Mouse (Mus musculus) limb, embryonic 11.5 days (tissue): ENCODE results near the gene Stoml2. TPM values are rescaled to one million over a fixed set of nuclear protein-coding genes. Genes with fewer than 3 reads are reported as not detected.
"Not testable (repeated sequence)": the region's sequence is repeated elsewhere in the genome, so short reads cannot be mapped to it uniquely, and the experiment has no call there.

Experiments used
- ATAC-seq: fragments of 200-750 bp; cut with Nextera tagmentation; 2 replicates; pipeline ENCODE4 v1.8.0; 2017; ENCODE audit warnings: low read depth; ENCODE audit not compliant: insufficient number of reproducible peaks, low FRiP score, low TSS enrichment
- DNase-seq: peaks from one replicate; pipeline ENCODE4 v3.0.0-alpha.2; 2015; ENCODE audit warnings: low spot score
- H3K27ac ChIP-seq: fragments of 300-500 bp; sonication (generic); replicated peaks from 2 replicates; pipeline ENCODE4 v1.5.1; 2014; ENCODE audit warnings: low read depth, mild to moderate bottlenecking, low read length
- H3K27me3 ChIP-seq: fragments of 300-500 bp; sonication (generic); 2 replicates; pipeline ENCODE4 v1.6.1; 2014; ENCODE audit warnings: mild to moderate bottlenecking, low read length, mixed read lengths; ENCODE audit not compliant: control insufficient read depth, insufficient read depth
- H3K36me3 ChIP-seq: fragments of 300-500 bp; sonication (generic); 2 replicates; pipeline ENCODE4 v1.6.1; 2014; ENCODE audit warnings: mild to moderate bottlenecking, low read length, moderate library complexity, mixed read lengths; ENCODE audit not compliant: control insufficient read depth, insufficient read depth
- H3K4me1 ChIP-seq: fragments of 300-500 bp; sonication (generic); 2 replicates; pipeline ENCODE4 v1.6.1; 2014; ENCODE audit warnings: low read length, mixed read lengths; ENCODE audit not compliant: control insufficient read depth, insufficient read depth
- H3K4me2 ChIP-seq: fragments of 300-500 bp; sonication (generic); 2 replicates; pipeline ENCODE4 v1.6.1; 2014; ENCODE audit warnings: low read depth, mild to moderate bottlenecking, moderate library complexity; ENCODE audit not compliant: severe bottlenecking
- H3K4me3 ChIP-seq: fragments of 300-500 bp; sonication (generic); 2 replicates; pipeline ENCODE4 v1.5.1; 2014; ENCODE audit warnings: low read depth, low read length
- H3K9ac ChIP-seq: fragments of 300-500 bp; sonication (generic); 2 replicates; pipeline ENCODE4 v1.6.1; 2014; ENCODE audit warnings: mild to moderate bottlenecking, low read length
- H3K9me3 ChIP-seq: fragments of 300-500 bp; sonication (generic); 2 replicates; pipeline ENCODE4 v1.6.1; 2016; ENCODE audit warnings: low read length; ENCODE audit not compliant: control insufficient read depth
- WGBS: fragments of 180-500 bp; shearing (Covaris S2); extraction: QIAGEN DNeasy Blood & Tissue Kit; methylation state at CpG from one replicate; pipeline ENCODE4 v1.1.7; 2014; 5-methylcytosine and 5-hydroxymethylcytosine counted together
- polyA plus RNA-seq: library from polyadenylated mRNA; unstranded; fragments of >200 nt; fragmentation: Nextera tagmentation; extraction: Ambion mirVana; gene quantifications from 2 replicates; pipeline ENCODE4 v1.2.1, GENCODE M21; 2014

Stoml2 gene
- polyA plus RNA-seq, 1 experiment from 2014 or later = 426 TPM

GRCm38 (mm10) chr4:43002756-43003439 lies 28.6 kb downstream of the Stoml2 start:
- peaks cover 2% of the 10 kb centered on the region; the same call in 1 of the 2 replicates for H3K4me1 ChIP-seq

DNA sequence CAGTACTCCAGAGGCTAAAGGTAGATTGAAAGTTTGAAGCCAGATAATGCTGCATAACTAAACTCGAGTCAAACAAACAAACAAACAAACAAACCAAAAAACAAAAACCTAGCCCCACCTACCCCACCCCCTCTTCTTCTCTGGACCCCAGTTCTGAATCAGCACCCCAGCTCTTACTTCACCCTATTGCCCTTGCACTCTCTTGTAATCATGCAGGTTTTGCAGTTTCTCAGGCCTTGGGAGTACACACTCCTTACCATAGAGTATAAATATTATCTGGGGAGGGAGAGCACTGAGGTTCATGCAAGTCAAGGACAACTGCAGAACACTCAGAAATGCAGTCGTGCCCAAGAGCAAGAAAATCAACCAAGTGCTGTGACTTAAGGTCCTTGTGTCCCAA lies 30.2 kb downstream of the Stoml2 start:
- H3K4me3 ChIP-seq = no peak overlapping the region
- ATAC-seq (no peak), DNase-seq (no peak)
- no peak overlapping the region for H3K9ac ChIP-seq
- H3K36me3 ChIP-seq = no peaks in the 10 kb centered on the region
- H3K9me3 ChIP-seq = no peaks in the 10 kb centered on the region
- peaks cover 2% of the 10 kb centered on the region; the same call in 1 of the 2 replicates for H3K4me1 ChIP-seq
- no peak overlapping the region for H3K4me2 ChIP-seq
- H3K27ac ChIP-seq = no peak overlapping the region; the same call in 1 of the 2 replicates
- no peaks in the 10 kb centered on the region for H3K27me3 ChIP-seq
- 89% methylated on average over 2 of the region's 2 CpGs for WGBS

More at GRCm38 (mm10) chr4:43002756-43003439, 28.6 kb downstream of the Stoml2 start:
- Histone ChIP-seq H3K36me3 (no peaks in the 10 kb centered on the region; the same call in 1 of the 2 replicates), H3K27me3 (no peaks in the 10 kb centered on the region), H3K4me3 (no peak overlapping the region), H3K9me3 (no peaks in the 10 kb centered on the region), H3K27ac (no peak overlapping the region), H3K4me2 (no peak overlapping the region), H3K9ac (no peak overlapping the region)
- WGBS = 78% methylated on average over 12 of the region's 12 CpGs
- ATAC-seq (no peak), DNase-seq (no peak)

- ATAC-seq (peak; percentile 97), DNase-seq (peak; percentile 99)
- peak within 1 kb of the TSS; percentile 97 for H3K4me3 ChIP-seq
- H3K27me3 ChIP-seq, H3K36me3 ChIP-seq, H3K9me3 ChIP-seq, H3K4me1 ChIP-seq: not testable (repeated sequence)
- peak within 1 kb of the TSS; percentile 82 for H3K4me2 ChIP-seq
- H3K27ac ChIP-seq = peak within 1 kb of the TSS; percentile 98
- under 1% methylated on average over 46 of the region's 56 CpGs for WGBS
- H3K9ac ChIP-seq = peak within 1 kb of the TSS; percentile 95
These were observed 31.1 kb downstream of the Stoml2 start, which contains the start of gene Vcp for GRCm38 (mm10) chr4:43000141-43000986. Gene Vcp (minus strand): TSS chr4:43000507.

GRCm38 (mm10) chr4:42999451-43000140 lies 31.9 kb downstream of the Stoml2 start:
- ATAC-seq (peak; percentile 77), DNase-seq (peak; percentile 85)
- Histone ChIP-seq H3K27me3 (no peaks in the 10 kb centered on the region), H3K4me3 (peak overlapping the region; percentile 97), H3K4me1 (peaks cover 2% of the 10 kb centered on the region; the same call in 1 of the 2 replicates), H3K9ac (peak overlapping the region; percentile 95), H3K36me3 (peaks cover 3% of the 10 kb centered on the region; the same call in 1 of the 2 replicates), H3K27ac (peak overlapping the region; percentile 98), H3K9me3 (no peaks in the 10 kb centered on the region), H3K4me2 (peak overlapping the region; percentile 82)
- under 1% methylated on average over 50 of the region's 51 CpGs for WGBS

DNA sequence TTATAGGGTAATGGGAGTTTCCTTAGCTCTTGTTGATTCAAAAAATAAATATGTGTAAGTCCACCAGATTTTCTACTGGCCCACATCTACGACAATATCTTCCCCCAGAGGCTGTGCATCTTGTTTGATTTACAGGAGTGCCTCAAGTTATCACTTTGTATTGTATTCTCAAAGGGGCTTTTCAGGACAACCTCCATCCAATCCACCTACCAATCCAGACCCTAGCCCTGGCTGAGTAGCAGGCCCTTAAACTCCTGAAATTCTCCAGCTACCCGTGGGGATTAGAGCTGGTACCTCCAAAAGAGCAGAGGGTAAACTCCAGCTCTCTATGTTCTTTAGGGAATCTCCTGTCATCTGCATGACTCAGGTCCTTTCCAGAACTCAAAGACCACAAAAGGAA lies 33.5 kb downstream of the Stoml2 start:
- Histone ChIP-seq H3K9me3 (no peaks in the 10 kb centered on the region), H3K4me3 (no peak overlapping the region; the same call in 1 of the 2 replicates), H3K9ac (no peak overlapping the region), H3K27me3 (no peaks in the 10 kb centered on the region), H3K4me1 (peaks cover 2% of the 10 kb centered on the region; the same call in 1 of the 2 replicates), H3K27ac (no peak overlapping the region), H3K36me3 (peaks cover 6% of the 10 kb centered on the region), H3K4me2 (peak overlapping the region; percentile 82; the same call in 1 of the 2 replicates)
- 89% methylated on average over 2 of the region's 2 CpGs for WGBS
- ATAC-seq (no peak), DNase-seq (no peak)

DNA sequence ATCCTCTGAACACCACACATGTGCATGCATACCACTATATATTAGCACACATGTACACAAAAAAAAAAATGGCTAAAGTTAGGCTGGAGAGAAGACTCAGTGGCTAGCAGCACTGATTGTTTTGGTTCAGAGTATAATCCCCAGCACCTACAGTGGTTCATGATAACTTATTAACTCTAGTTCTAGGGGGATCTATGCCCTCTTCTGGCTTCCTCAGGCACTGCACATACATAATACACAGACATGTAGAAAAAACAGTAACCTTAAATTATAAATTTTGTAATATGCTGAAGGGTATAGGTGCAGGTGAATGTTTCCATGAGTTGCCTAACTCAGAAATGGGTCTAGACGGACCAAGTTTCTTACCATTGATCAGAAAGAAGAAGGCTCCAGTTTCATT lies 43.2 kb downstream of the Stoml2 start:
- Histone ChIP-seq H3K4me1 (no peaks in the 10 kb centered on the region), H3K4me2 (no peak overlapping the region), H3K27me3 (no peaks in the 10 kb centered on the region), H3K27ac (no peak overlapping the region), H3K9me3 (no peaks in the 10 kb centered on the region), H3K4me3 (no peak overlapping the region), H3K9ac (no peak overlapping the region), H3K36me3 (peaks cover 36% of the 10 kb centered on the region)
- ATAC-seq (no peak), DNase-seq (no peak)
- 82% methylated on average over 1 of the region's 1 CpGs for WGBS

GRCm38 (mm10) chr4:42980467-42980866 lies 51.0 kb downstream of the Stoml2 start:
- peaks cover 12% of the 10 kb centered on the region for H3K36me3 ChIP-seq
- not testable (repeated sequence) for H3K9me3 ChIP-seq, H3K4me1 ChIP-seq, ATAC-seq, H3K4me2 ChIP-seq, H3K27ac ChIP-seq, H3K9ac ChIP-seq, H3K4me3 ChIP-seq, DNase-seq, H3K27me3 ChIP-seq
- WGBS = 85% methylated on average over 7 of the region's 8 CpGs

- Histone ChIP-seq H3K4me3 (no peak overlapping the region), H3K4me2 (no peak overlapping the region), H3K27ac (no peak overlapping the region), H3K27me3 (no peaks in the 10 kb centered on the region), H3K9me3 (no peaks in the 10 kb centered on the region), H3K4me1 (no peaks in the 10 kb centered on the region), H3K9ac (no peak overlapping the region), H3K36me3 (peaks cover 6% of the 10 kb centered on the region)
- WGBS = 91% methylated on average over 4 of the region's 4 CpGs
- ATAC-seq = no peak
- no peak for DNase-seq
These were observed 53.4 kb downstream of the Stoml2 start for GRCm38 (mm10) chr4:42978062-42978461.
